ENCODE assay signal across 21 mouse cellular contexts in genomic region chr3:137942098-137942622, GRCm38 (mm10). TPM values are rescaled to one million over a fixed set of nuclear protein-coding genes. Genes with fewer than 3 reads are reported as not detected.
A peak's percentile ranks its signal among the peaks of the same experiment; 100 is the strongest.
DNase-seq lines count a peak whose midpoint lies in the region; ATAC-seq and TF ChIP-seq lines count a peak whose summit lies in the region.
"Had no signal": no experiment of that assay in that cellular context is flagged by ENCODE, and none has a peak within 500 bp of the region (broad histone marks: within the 10 kb centered on the region; RNA-seq: fewer than 3 reads in every experiment).

No protein-coding gene starts in this region.

- WGBS in heart, embryonic 12.5 days, result 78% methylated on average over 12 of the region's 12 CpGs
- WGBS in heart, postnatal 0 days, result 70% methylated on average over 12 of the region's 12 CpGs

- no peak overlapping the region for H3K9ac ChIP-seq in heart, embryonic 12.5 days
- no peak overlapping the region for H3K9ac ChIP-seq in heart, postnatal 0 days (replicated peaks; ENCODE audit: low read depth, low read length)
- H3K9ac ChIP-seq: embryonic facial prominence, embryonic 12.5 days; forebrain, embryonic 15.5 days; hindbrain, embryonic 14.5 days had no signal

- H3K27me3 ChIP-seq in heart, embryonic 12.5 days (replicated peaks), result no peaks in the 10 kb centered on the region
- H3K27me3 ChIP-seq in heart, postnatal 0 days (ENCODE audit: control insufficient read depth, insufficient read depth, low read length), result no peaks in the 10 kb centered on the region
- no peaks in the 10 kb centered on the region for H3K27me3 ChIP-seq in testis, adult 2 months (ENCODE audit: control insufficient read depth, insufficient read depth, low read length)
- H3K27me3 ChIP-seq: embryonic facial prominence, embryonic 12.5 days; forebrain, embryonic 15.5 days; Patski had no signal

- intact Hi-C loops in heart, postnatal 10 days (cut with DNase I), result no loop called here

- H3K9me3 ChIP-seq in heart, embryonic 12.5 days (replicated peaks), result no peaks in the 10 kb centered on the region
- H3K9me3 ChIP-seq in heart, postnatal 0 days (replicated peaks; ENCODE audit: control insufficient read depth, low read length), result no peaks in the 10 kb centered on the region
- H3K9me3 ChIP-seq: embryonic facial prominence, embryonic 12.5 days; forebrain, embryonic 15.5 days; heart, embryonic 10.5 days; hindbrain, embryonic 10.5 days had no signal

- H3K36me3 ChIP-seq in heart, embryonic 12.5 days, result 0 out of 2 replicates have a peak, but pooled peaks cover 11% of the 10 kb centered on the region
- H3K36me3 ChIP-seq in heart, postnatal 0 days (replicated peaks; ENCODE audit: control insufficient read depth, insufficient read depth, low read length), result no peaks in the 10 kb centered on the region
- no peaks in the 10 kb centered on the region for H3K36me3 ChIP-seq in testis, adult 2 months (ENCODE audit: control insufficient read depth, insufficient read depth, low read length)
- H3K36me3 ChIP-seq: embryonic facial prominence, embryonic 12.5 days; forebrain, embryonic 15.5 days; heart, embryonic 10.5 days; hindbrain, embryonic 10.5 days had no signal

- TF ChIP-seq EP300 in heart, postnatal 0 days (IDR thresholded peaks at IDR 0.05; ENCODE audit: low read depth), result no peak

- no peak overlapping the region for H3K4me3 ChIP-seq in heart, embryonic 12.5 days
- no peak overlapping the region for H3K4me3 ChIP-seq in heart, postnatal 0 days (ENCODE audit: low read depth, low read length)
- H3K4me3 ChIP-seq in testis, adult 2 months (ENCODE audit: control insufficient read depth, low read depth, low read length), result no peak overlapping the region
- H3K4me3 ChIP-seq: embryonic facial prominence, embryonic 12.5 days; forebrain, embryonic 15.5 days; heart, embryonic 10.5 days; hindbrain, embryonic 10.5 days had no signal

- no peak overlapping the region for H3K4me2 ChIP-seq in heart, embryonic 12.5 days
- H3K4me2 ChIP-seq in heart, postnatal 0 days (ENCODE audit: low read depth, low read length), result no peak overlapping the region
- H3K4me2 ChIP-seq: embryonic facial prominence, embryonic 12.5 days; forebrain, embryonic 15.5 days; hindbrain, embryonic 14.5 days had no signal

- 0 out of 2 replicates have a peak overlapping the region, but pooled peaks have one; percentile 86 for H3K27ac ChIP-seq in heart, embryonic 12.5 days (ENCODE audit: poor library complexity, severe bottlenecking)
- peak overlapping the region; percentile 90 for H3K27ac ChIP-seq in heart, postnatal 0 days (ENCODE audit: low read depth)
- H3K27ac ChIP-seq in testis, adult 2 months (ENCODE audit: control insufficient read depth, insufficient read depth, low read depth, low read length), result peak overlapping the region; percentile 25
- H3K27ac ChIP-seq: embryonic facial prominence, embryonic 12.5 days; forebrain, embryonic 15.5 days; heart, embryonic 10.5 days; hindbrain, embryonic 10.5 days; hindbrain, embryonic 14.5 days had no signal

- no peak for DNase-seq in heart, adult 18-20 months
- DNase-seq in heart, postnatal 0 days (ENCODE audit: low spot score), result no peak
- no peak for DNase-seq in heart, postnatal 10 days
- DNase-seq in testis, postnatal 14 days (ENCODE audit: low spot score), result no peak
- no peak for DNase-seq in spleen, adult 12 weeks (ENCODE audit: low spot score)
- no peak for DNase-seq in gastrocnemius, postnatal 10 days
- DNase-seq: adrenal gland, postnatal 14 days; B cell, adult 2 months; cerebellum, adult 11-12 months; cerebellum, adult 9-10 months; cerebellum, postnatal 25 days had no signal

- peaks cover 35% of the 10 kb centered on the region for H3K4me1 ChIP-seq in heart, embryonic 12.5 days (replicated peaks)
- peaks cover 16% of the 10 kb centered on the region; the same call in 1 of the 2 replicates for H3K4me1 ChIP-seq in heart, postnatal 0 days (ENCODE audit: control insufficient read depth, insufficient read depth)
- H3K4me1 ChIP-seq in testis, adult 2 months (ENCODE audit: control insufficient read depth, insufficient read depth, low read length), result no peaks in the 10 kb centered on the region; the same call in 1 of the 2 replicates
- H3K4me1 ChIP-seq: embryonic facial prominence, embryonic 12.5 days; forebrain, embryonic 15.5 days had no signal

- no peak for TF ChIP-seq POLR2A in testis, adult 2 months (IDR thresholded peaks at IDR 0.05; ENCODE audit: control insufficient read depth, low read depth, low read length)

- no peak for ATAC-seq in heart, embryonic 12.5 days (ENCODE audit: insufficient number of reproducible peaks, low FRiP score)
- no peak for ATAC-seq in heart, postnatal 0 days (ENCODE audit: insufficient read depth, low read depth)
- ATAC-seq: activated CD4-positive, CD25-positive, alpha-beta regulatory T cell, adult 4 months; CD4-positive, CD25-positive, alpha-beta regulatory T cell, adult 4 months; forebrain, embryonic 15.5 days; Patski had no signal

- TF ChIP-seq CTCF in heart, postnatal 0 days (IDR thresholded peaks at IDR 0.05; ENCODE audit: low read depth), result no peak
- no peak for TF ChIP-seq CTCF in testis, adult 2 months (IDR thresholded peaks at IDR 0.05; ENCODE audit: control insufficient read depth, insufficient read depth, insufficient replicate concordance, low read depth, low read length)

RNA-seq across cellular contexts. Expression of gene Lamtor3, which starts 23.9 kb away (rescaled TPM):
- 86.3 and 92.0 TPM in 2 replicates for polyA plus RNA-seq in heart, embryonic 12.5 days (2016; fragmentation: Nextera tagmentation; extraction: Ambion mirVana)
- 10 to 100 TPM; 93.5 to 93.8 TPM for total RNA-seq in heart, adult 18-20 months (2021)
- total RNA-seq in heart, postnatal 0 days (2014; rRNA removed; ENCODE audit: low replicate concordance), result 62.6 and 125 TPM in 2 replicates
- polyA plus RNA-seq in heart, postnatal 0 days (2015; fragmentation: Nextera tagmentation; extraction: Ambion mirVana), result 137 and 138 TPM in 2 replicates
- 10 to 100 TPM; 87.8 to 98.0 TPM for total RNA-seq in heart, postnatal 10 days (2021)
- 12.9 and 15.0 TPM in 2 replicates for polyA plus RNA-seq in testis, adult 2 months (2012; rRNA removed)
- total RNA-seq in gastrocnemius, postnatal 10 days (2021), result 10 to 100 TPM; 56.8 to 58.3 TPM

RNA-seq across cellular contexts. Expression of gene Dapp1, which starts 39.2 kb away (rescaled TPM):
- 14.8 and 15.1 TPM in 2 replicates for polyA plus RNA-seq in heart, embryonic 12.5 days (2016; fragmentation: Nextera tagmentation; extraction: Ambion mirVana)
- 1 to 10 TPM; 5.4 to 9.7 TPM for total RNA-seq in heart, adult 18-20 months (2021)
- total RNA-seq in heart, postnatal 0 days (2014; rRNA removed; ENCODE audit: low replicate concordance), result 11.8 and 16.1 TPM in 2 replicates
- 11.1 and 11.8 TPM in 2 replicates for polyA plus RNA-seq in heart, postnatal 0 days (2015; fragmentation: Nextera tagmentation; extraction: Ambion mirVana)
- total RNA-seq in heart, postnatal 10 days (2021), result 1 to 10 TPM; 4.0 to 5.2 TPM
- 24.9 and 26.6 TPM in 2 replicates for polyA plus RNA-seq in testis, adult 2 months (2012; rRNA removed)
- 1 to 10 TPM in 1 of 2 experiments, under 1 TPM in 1; 0.89 to 2.0 TPM for total RNA-seq in gastrocnemius, postnatal 10 days (2021)

Comparison
In these comparisons a context has a peak if more than half of its experiments do, and no peak if none do; other contexts are left out.
1. H3K27ac ChIP-seq: peak in every context shown above with its lines; median percentile 90 in heart, postnatal 0 days; 86 in heart, embryonic 12.5 days; 25 in testis, adult 2 months.